Mouse (Mus musculus): ENCODE results near the gene Dpp8. TPM values are rescaled to one million over a fixed set of nuclear protein-coding genes. Genes with fewer than 3 reads are reported as not detected.
A peak's percentile ranks its signal among the peaks of the same experiment; 100 is the strongest.

The Dpp8 gene
- total RNA-seq, 1 experiment from 2014 or later = 91.0 TPM

DNA sequence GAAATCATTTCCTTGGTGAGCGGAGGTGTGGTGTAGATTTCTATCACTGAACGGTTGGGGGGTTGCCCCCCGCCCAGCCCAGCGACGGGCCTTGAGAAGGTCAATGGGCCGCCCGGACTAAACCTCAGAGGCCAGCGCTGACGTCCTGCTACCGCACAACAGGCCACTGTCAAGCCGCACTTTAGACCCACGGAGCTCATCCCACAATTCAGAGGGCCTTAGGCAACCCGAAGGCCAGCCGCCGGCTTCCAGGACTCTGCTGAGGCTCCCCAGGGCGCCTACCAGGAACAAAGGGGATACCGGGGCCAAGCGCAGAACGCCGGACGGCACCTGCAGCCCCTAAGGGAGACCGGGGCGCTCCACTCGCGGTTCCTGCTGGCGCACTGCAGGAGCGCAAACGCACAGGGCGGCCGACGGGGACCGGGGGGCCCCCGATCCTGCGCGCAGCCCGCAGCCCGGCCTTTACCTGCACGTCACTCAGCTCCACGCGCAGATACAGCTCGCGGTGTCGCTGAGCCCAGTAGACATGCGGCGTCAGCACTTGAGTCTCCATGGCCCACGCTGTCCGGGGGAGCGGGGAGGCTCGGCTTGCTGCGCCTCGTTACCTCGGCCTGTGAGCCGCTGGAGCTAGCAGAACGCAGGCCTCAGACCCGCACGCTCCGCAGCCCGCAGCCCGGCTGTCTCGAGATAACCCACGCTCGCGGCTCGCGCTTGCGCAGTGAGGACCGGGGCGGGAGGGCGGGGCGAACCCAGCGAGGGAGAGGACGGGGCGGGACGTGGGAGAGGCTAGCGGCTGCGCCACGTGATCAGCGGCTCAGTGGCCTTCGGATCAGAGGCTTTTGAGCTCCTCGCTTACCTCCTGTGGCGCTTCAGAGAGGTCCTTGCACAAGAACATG, 11.0 kb upstream of the Dpp8 start, which contains the start of gene Hacd3:
Hacd3 (minus strand) TSS at position 703 of the 896 bp plus-strand sequence.
- ATAC-seq (replicated peaks; ENCODE audit: low read depth, poor library complexity, severe bottlenecking) = peak; percentile 82

DNA sequence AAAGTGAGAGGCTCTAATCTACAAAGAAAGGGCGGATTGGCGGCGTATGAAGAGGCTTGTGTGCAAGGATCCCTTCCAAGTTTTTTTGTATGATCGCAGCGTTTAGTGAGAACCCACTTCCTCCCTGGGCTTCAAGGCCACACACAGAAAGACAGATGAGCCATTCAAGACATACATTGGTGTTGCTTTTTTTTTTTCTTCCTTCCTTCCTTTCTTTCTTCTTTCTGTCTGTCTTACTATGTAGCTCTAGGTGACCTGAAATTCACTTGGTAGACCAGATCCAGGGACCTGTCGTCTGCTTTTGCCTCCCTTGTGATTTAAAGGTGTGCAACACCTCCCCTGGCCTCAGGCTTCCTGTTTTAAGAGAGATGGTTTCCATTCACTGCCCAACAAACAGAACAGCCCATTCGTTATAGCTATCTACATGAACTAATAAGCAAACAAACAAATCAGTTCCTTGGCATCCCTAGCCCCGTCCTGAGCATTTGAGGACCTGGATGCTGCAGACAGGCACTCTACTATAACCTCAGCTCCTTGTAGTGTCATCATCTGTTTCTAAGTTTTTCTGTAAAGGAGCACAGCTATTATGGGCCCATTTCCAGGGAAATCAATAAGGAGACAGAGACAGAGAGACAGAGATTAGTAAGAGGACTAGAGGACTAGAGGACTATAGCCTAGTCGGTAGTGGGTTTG, 10.2 kb upstream of the Dpp8 start:
- peak; percentile 53; the same call in 1 of the 2 replicates for ATAC-seq (replicated peaks; ENCODE audit: low read depth, poor library complexity, severe bottlenecking)

GRCm38 (mm10) chr9:65022580-65023135, 9.6 kb upstream of the Dpp8 start:
- no peak for ATAC-seq (replicated peaks; ENCODE audit: low read depth, poor library complexity, severe bottlenecking)

- ATAC-seq (replicated peaks; ENCODE audit: low read depth, poor library complexity, severe bottlenecking) = no peak
Observed at GRCm38 (mm10) chr9:65023447-65023846, 8.8 kb upstream of the Dpp8 start.

GRCm38 (mm10) chr9:65027241-65027640, 5.0 kb upstream of the Dpp8 start:
- ATAC-seq (replicated peaks; ENCODE audit: low read depth, poor library complexity, severe bottlenecking) = no peak

DNA sequence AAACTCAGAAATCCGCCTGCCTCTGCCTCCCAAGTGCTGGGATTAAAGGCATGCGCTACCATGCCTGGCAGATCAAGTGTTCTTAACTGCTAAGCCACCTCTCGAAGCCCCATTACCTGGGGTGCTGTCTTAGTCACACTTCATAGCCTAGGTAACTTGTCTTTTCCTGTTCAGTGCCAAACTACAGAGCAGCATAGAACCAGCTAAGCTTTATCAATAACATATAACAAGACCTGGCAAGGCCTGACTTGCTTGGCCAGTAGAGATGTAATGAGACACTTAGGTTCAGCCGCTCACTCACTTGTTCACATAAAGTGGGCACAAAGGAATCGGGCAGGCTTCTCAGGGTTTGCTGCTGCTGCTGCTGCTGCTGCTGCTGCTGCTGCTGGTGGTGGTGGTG, 3.9 kb upstream of the Dpp8 start:
- ATAC-seq (replicated peaks; ENCODE audit: low read depth, poor library complexity, severe bottlenecking) = no peak

DNA sequence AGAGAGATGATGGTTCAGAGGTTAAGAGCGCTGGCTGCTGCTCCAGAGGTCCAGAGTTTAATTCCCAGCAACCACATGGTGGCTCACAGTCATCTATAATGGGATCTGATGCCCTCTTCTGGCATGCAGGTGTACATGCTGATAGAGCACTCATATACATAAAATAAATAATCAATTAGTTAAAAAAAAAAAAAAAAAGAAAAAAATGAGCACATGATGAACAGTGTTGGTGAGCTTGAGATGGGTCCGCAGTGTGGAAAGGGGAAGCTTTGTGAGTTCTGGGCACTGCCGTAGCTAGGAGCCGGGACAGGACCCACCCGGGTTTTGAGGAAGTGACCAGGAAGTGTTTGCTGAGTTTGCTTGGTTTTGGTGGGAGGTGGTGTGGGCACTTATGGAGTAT, 859 bp upstream of the Dpp8 start:
- ATAC-seq (replicated peaks; ENCODE audit: low read depth, poor library complexity, severe bottlenecking) = peak; percentile 53

GRCm38 (mm10) chr9:65031894-65032268, 333 bp upstream of the Dpp8 start:
- ATAC-seq (replicated peaks; ENCODE audit: low read depth, poor library complexity, severe bottlenecking) = 0 out of 2 replicates have a peak, but pooled peaks have one; percentile 1

GRCm38 (mm10) chr9:65036456-65036855, 4.2 kb downstream of the Dpp8 start:
- ATAC-seq (replicated peaks; ENCODE audit: low read depth, poor library complexity, severe bottlenecking) = no peak

GRCm38 (mm10) chr9:65036861-65037260, 4.6 kb downstream of the Dpp8 start:
- no peak for ATAC-seq (replicated peaks; ENCODE audit: low read depth, poor library complexity, severe bottlenecking)

DNA sequence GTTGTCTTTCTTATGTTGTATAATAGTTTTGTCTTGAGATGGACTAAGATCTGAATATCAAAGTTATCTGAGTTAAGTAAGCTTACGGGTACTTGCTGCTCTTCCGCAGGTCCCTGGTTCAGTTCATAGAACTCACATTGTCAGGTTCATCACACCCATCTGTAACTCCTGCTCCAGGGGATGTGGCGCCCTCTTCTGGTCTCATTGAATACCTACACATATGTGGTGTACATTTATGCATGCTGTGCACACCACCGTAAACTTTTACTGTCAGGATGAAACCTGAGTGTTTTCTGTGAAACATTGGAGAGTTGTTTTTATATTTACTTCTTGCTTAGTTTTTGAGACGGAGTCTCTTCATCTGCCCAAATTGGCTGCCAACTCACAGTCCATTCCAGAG, 9.2 kb downstream of the Dpp8 start:
- 0 out of 2 replicates have a peak, but pooled peaks have one; percentile 15 for ATAC-seq (replicated peaks; ENCODE audit: low read depth, poor library complexity, severe bottlenecking)

- ATAC-seq (replicated peaks; ENCODE audit: low read depth, poor library complexity, severe bottlenecking) = no peak
Observed at GRCm38 (mm10) chr9:65046993-65047392, 14.8 kb downstream of the Dpp8 start.

GRCm38 (mm10) chr9:65049422-65049821, 17.2 kb downstream of the Dpp8 start:
- no peak for ATAC-seq (replicated peaks; ENCODE audit: low read depth, poor library complexity, severe bottlenecking)

DNA sequence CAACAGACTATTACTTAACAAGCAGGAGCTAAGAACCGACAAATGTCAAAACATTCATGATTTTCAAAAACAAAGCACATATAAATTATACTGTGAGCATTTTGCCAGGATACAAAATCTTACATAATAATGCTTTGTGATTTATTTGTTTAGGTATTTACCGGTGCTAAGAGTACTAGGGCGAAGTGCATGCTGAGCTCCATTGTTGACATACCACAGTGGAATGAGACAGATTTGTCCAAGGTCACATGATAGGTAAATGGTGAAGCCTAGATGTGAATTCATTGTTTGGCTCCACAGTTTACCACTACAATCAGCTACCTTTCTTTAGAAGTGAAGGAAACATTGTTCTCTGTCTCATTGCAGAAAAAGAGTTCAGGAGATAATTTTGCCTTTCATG, 18.8 kb downstream of the Dpp8 start:
- ATAC-seq (replicated peaks; ENCODE audit: low read depth, poor library complexity, severe bottlenecking) = no peak

DNA sequence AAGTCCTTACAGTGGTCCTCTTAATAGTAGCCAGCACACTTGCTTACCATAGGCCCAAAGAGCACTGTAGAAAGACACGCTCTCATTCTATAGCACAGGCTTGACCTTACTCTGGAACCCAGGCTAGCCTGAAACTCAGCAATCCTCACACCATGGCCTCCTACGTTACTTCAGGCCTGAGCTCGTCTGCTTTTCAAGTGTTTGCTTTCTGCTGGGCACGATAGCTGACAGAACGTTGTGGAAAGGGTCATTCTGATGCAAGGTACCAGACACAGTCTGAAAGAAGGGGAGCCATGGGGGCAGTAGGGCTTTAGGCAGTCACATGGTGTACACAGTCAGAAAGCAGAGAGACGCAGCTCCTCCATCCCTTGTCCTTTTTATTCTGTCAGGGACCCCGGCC, 32.0 kb downstream of the Dpp8 start:
- ATAC-seq (replicated peaks; ENCODE audit: low read depth, poor library complexity, severe bottlenecking) = no peak

- no peak; the same call in 1 of the 2 replicates for ATAC-seq (replicated peaks; ENCODE audit: low read depth, poor library complexity, severe bottlenecking)
Observed at GRCm38 (mm10) chr9:65070587-65070986, 38.4 kb downstream of the Dpp8 start.

- ATAC-seq (replicated peaks; ENCODE audit: low read depth, poor library complexity, severe bottlenecking) = no peak
Observed at GRCm38 (mm10) chr9:65073555-65073954, 41.3 kb downstream of the Dpp8 start.

- no peak for ATAC-seq (replicated peaks; ENCODE audit: low read depth, poor library complexity, severe bottlenecking)
Observed at GRCm38 (mm10) chr9:65074251-65074650, 42.0 kb downstream of the Dpp8 start.

- ATAC-seq (replicated peaks; ENCODE audit: low read depth, poor library complexity, severe bottlenecking) = peak; percentile 83
Observed at GRCm38 (mm10) chr9:65074855-65075493, 42.8 kb downstream of the Dpp8 start.

- ATAC-seq (replicated peaks; ENCODE audit: low read depth, poor library complexity, severe bottlenecking) = no peak
Observed at GRCm38 (mm10) chr9:65077536-65077935, 45.3 kb downstream of the Dpp8 start.

Measured in common myeloid progenitor, adult 5-6 weeks (primary cell).